Mouse (Mus musculus) brain, embryonic 14.5 days (tissue): Measurements from ENCODE around the gene Mlh3.
A peak's percentile ranks its signal among the peaks of the same experiment; 100 is the strongest.

ENCODE experiments used
- CTCF ChIP-seq: fragments of 200-500 bp; IDR thresholded peaks from 2 replicates; pipeline ENCODE4 v1.5.1; 2012; ENCODE audit warnings: inconsistent platforms, mild to moderate bottlenecking, moderate library complexity, borderline replicate concordance; ENCODE audit not compliant: insufficient read depth, insufficient read length; ENCODE audit errors: extremely low read depth
- POLR2A ChIP-seq: fragments of 200-500 bp; IDR thresholded peaks from 2 replicates; pipeline ENCODE4 v1.6.1; 2012; ENCODE audit warnings: mild to moderate bottlenecking, inconsistent platforms, borderline replicate concordance; ENCODE audit not compliant: poor library complexity, insufficient read depth, insufficient read length, severe bottlenecking; ENCODE audit errors: extremely low read depth

GRCm38 (mm10) chr12:85305247-85305892, 35.0 kb upstream of the Mlh3 start:
- TF ChIP-seq CTCF (peak; percentile 94), POLR2A (no peak)
